Mouse (Mus musculus): ENCODE data around the gene Sap30. TPM values are rescaled to one million over a fixed set of nuclear protein-coding genes. Genes with fewer than 3 reads are reported as not detected.

Sap30 gene
- total RNA-seq, 2 experiments from 2014 or later = 34.0 to 37.4 TPM

- DNase-seq = peak; percentile 17
These were observed 51.8 kb downstream of the Sap30 start for GRCm38 (mm10) chr8:57435768-57436436.

GRCm38 (mm10) chr8:57432802-57433201 is 54.9 kb downstream of the Sap30 start:
- DNase-seq = no peak

Other genes starting within 250 kb of the Sap30 start
- gene Hand2, start 166.9 kb downstream of the Sap30 start, total RNA-seq (2021) = 10 to 100 TPM; 62.1 to 69.6 TPM
- not detected for gene Scrg1, start 31.9 kb downstream of the Sap30 start, total RNA-seq (2021)
- 100 to 1,000 TPM; 159 to 180 TPM for gene Hmgb2, start 24.0 kb upstream of the Sap30 start, total RNA-seq (2021)
- gene Galnt7, start 165.2 kb upstream of the Sap30 start, total RNA-seq (2021) = 1 to 10 TPM; 5.1 to 5.5 TPM